Mouse (Mus musculus): ENCODE measurements at regions not wholly inside any gene's neighbourhood (a gene's known extent, or its start where the extent isn't known, plus 50 kb on each side); places are given as distances from the start of the nearest gene placed in this dataset.

- no peak for TF ChIP-seq POLR2A (IDR thresholded peaks at IDR 0.05; ENCODE audit: insufficient read depth, low read depth, low read length)
- TF ChIP-seq CTCF (IDR thresholded peaks at IDR 0.05): no peak
- peak; percentile 69; the same call in 1 of the 2 replicates for TF ChIP-seq EP300 (IDR thresholded peaks at IDR 0.05; ENCODE audit: insufficient read depth, low read depth, low read length)
These were observed 239.0 kb downstream of the Sipa1l2 start for GRCm38 (mm10) chr8:125330638-125331037.
